Mouse (Mus musculus) stomach, postnatal 0 days (tissue): Measurements from ENCODE around the gene Rxra. TPM values are rescaled to one million over a fixed set of nuclear protein-coding genes. Genes with fewer than 3 reads are reported as not detected.

Experiments
- ATAC-seq: fragments of 200-750 bp; cut with Nextera tagmentation; 2 replicates; pipeline ENCODE4 v1.8.0; 2017; ENCODE audit not compliant: low FRiP score, low TSS enrichment
- DNase-seq: peaks from one replicate; pipeline ENCODE4 v3.0.0-alpha.2; 2016; ENCODE audit warnings: low spot score
- H3K27ac ChIP-seq: fragments of 300-500 bp; sonication (generic); replicated peaks from 2 replicates; pipeline ENCODE4 v1.5.1; 2014; ENCODE audit warnings: mild to moderate bottlenecking, control low read depth
- H3K27me3 ChIP-seq: fragments of 300-500 bp; sonication (generic); 2 replicates; pipeline ENCODE4 v1.6.1; 2014; ENCODE audit warnings: low read length; ENCODE audit not compliant: control insufficient read depth, insufficient read depth
- H3K36me3 ChIP-seq: fragments of 300-500 bp; sonication (generic); 2 replicates; pipeline ENCODE4 v1.6.1; 2014; ENCODE audit warnings: low read length, mixed read lengths; ENCODE audit not compliant: control insufficient read depth, insufficient read depth
- H3K4me1 ChIP-seq: fragments of 300-500 bp; sonication (generic); replicated peaks from 2 replicates; pipeline ENCODE4 v1.6.1; 2014; ENCODE audit warnings: antibody characterized with exemption; ENCODE audit not compliant: control insufficient read depth, insufficient read depth
- H3K4me2 ChIP-seq: fragments of 300-500 bp; sonication (generic); replicated peaks from 2 replicates; pipeline ENCODE4 v1.6.1; 2014; ENCODE audit warnings: low read depth, mild to moderate bottlenecking, control low read depth, moderate library complexity
- H3K4me3 ChIP-seq: fragments of 300-500 bp; sonication (generic); 2 replicates; pipeline ENCODE4 v1.5.1; 2014; ENCODE audit warnings: low read depth, low read length, control low read depth
- H3K9ac ChIP-seq: fragments of 300-500 bp; sonication (generic); 2 replicates; pipeline ENCODE4 v1.6.1; 2014; ENCODE audit warnings: mild to moderate bottlenecking, low read length, control low read depth, mixed read lengths
- H3K9me3 ChIP-seq: fragments of 300-500 bp; sonication (generic); 2 replicates; pipeline ENCODE4 v1.6.1; 2016; ENCODE audit warnings: low read length; ENCODE audit not compliant: control insufficient read depth
- CTCF ChIP-seq: IDR thresholded peaks from 2 replicates; pipeline ENCODE4 v1.5.1; 2016; ENCODE audit warnings: antibody characterized with exemption, low read depth, mild to moderate bottlenecking, moderate library complexity
- EP300 ChIP-seq: optimal IDR thresholded peaks from 2 replicates; pipeline ENCODE3; 2016; ENCODE audit warnings: antibody characterized with exemption
- WGBS: fragments of 180-500 bp; shearing (Covaris S2); extraction: QIAGEN DNeasy Blood & Tissue Kit; methylation state at CpG from one replicate; pipeline ENCODE4 v1.1.7; 2014; 5-methylcytosine and 5-hydroxymethylcytosine counted together
- polyA plus RNA-seq: library from polyadenylated mRNA; unstranded; fragments of >200 nt; fragmentation: Nextera tagmentation; extraction: Ambion mirVana; gene quantifications from 2 replicates; pipeline ENCODE4 v1.2.1, GENCODE M21; 2015

The Rxra gene
- polyA plus RNA-seq, 1 experiment from 2014 or later = 8.7 TPM

DNA sequence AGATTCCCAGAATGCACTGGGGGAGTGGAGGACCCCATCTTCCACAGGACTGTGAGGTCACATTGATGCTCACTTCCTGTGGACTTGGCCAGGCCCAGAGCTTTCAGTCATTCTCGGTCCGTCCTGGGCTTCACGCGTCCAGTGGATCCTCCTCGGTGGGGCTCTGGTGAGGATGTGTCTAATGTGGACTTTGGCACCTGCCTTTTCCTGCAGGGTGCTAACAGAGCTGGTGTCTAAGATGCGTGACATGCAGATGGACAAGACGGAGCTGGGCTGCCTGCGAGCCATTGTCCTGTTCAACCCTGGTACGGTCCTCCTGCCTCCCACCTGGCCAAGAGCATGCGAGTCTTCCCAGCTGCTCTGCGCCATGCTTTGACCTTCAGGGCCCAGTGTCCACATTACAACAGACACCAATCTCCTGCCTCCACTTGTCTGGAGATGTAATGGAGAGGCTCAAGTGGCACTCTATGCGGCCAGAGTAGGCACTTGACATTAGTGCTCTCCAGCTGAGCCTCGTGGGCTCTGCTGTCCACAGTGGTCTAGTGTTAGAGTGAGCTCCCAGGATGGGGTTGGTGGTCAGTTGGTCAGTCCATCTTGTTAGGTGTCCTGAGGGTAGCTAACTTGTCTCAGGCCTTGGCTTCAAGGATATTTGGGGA, 79.9 kb downstream of the Rxra start:
- no peak for ATAC-seq
- 88% methylated on average over 13 of the region's 13 CpGs for WGBS
- Histone ChIP-seq H3K4me2 (no peak overlapping the region), H3K36me3 (peaks cover 32% of the 10 kb centered on the region), H3K27ac (no peak overlapping the region), H3K27me3 (no peaks in the 10 kb centered on the region), H3K4me3 (no peak overlapping the region), H3K4me1 (peaks cover 10% of the 10 kb centered on the region; the same call in 1 of the 2 replicates), H3K9ac (no peak overlapping the region), H3K9me3 (no peaks in the 10 kb centered on the region)
- DNase-seq = no peak
- no peak for TF ChIP-seq EP300
- TF ChIP-seq CTCF = no peak

GRCm38 (mm10) chr2:27758414-27759301, 82.4 kb downstream of the Rxra start:
- H3K4me2 ChIP-seq = peak overlapping the region; percentile 18
- peaks cover 21% of the 10 kb centered on the region for H3K36me3 ChIP-seq
- peak overlapping the region; percentile 89 for H3K27ac ChIP-seq
- TF ChIP-seq EP300 = no peak
- no peaks in the 10 kb centered on the region for H3K9me3 ChIP-seq
- H3K4me3 ChIP-seq = no peak overlapping the region
- no peak overlapping the region for H3K9ac ChIP-seq
- DNase-seq = peak; percentile 86
- ATAC-seq = peak; percentile 66
- H3K27me3 ChIP-seq = no peaks in the 10 kb centered on the region
- WGBS = 25% methylated on average over 20 of the region's 20 CpGs
- H3K4me1 ChIP-seq = peaks cover 10% of the 10 kb centered on the region; the same call in 1 of the 2 replicates

GRCm38 (mm10) chr2:27759431-27759830, 83.2 kb downstream of the Rxra start:
- Histone ChIP-seq H3K4me3 (no peak overlapping the region), H3K4me2 (no peak overlapping the region), H3K27me3 (no peaks in the 10 kb centered on the region), H3K9me3 (no peaks in the 10 kb centered on the region), H3K27ac (peak overlapping the region; percentile 89), H3K4me1 (peaks cover 10% of the 10 kb centered on the region; the same call in 1 of the 2 replicates), H3K36me3 (peaks cover 17% of the 10 kb centered on the region), H3K9ac (no peak overlapping the region)
- ATAC-seq (no peak), DNase-seq (no peak)
- WGBS = 68% methylated on average over 14 of the region's 14 CpGs
- no peak for TF ChIP-seq EP300
- no peak for TF ChIP-seq CTCF

DNA sequence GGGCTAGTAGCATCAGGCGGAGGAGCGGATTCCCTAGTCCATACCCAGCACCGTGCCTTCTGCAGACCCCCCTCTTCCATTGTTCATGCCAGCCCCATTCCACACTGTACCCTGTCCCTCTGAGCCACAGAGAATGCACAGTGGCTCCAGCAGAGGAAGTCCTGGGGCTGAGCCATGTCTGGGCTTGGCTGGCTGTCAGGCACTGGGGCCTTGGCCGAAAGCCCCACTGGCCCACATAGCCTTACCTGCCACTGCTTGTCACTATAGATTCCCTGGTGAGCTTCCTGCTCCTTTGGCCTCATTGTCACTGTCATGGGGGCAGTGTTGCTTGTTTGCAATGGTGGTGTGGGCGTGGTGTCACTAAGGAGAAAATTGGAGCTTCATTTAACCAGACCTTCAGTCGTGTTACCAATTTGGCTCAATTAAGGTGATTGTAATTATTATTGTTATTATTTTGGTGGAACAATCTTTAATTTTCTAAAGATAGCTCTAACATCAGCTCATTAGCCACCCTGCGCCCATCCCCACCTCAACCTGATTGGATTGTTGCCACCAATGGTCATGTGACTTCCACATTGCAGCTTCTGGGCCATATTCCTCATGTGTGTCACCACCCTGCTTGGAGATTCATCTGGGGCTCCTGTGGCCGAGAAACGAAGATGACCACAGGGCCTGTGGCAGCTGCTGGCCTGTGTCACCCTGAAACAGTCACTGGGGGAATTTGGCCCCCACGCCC, 85.2 kb downstream of the Rxra start:
- no peak overlapping the region for H3K4me3 ChIP-seq
- no peak overlapping the region for H3K27ac ChIP-seq
- H3K27me3 ChIP-seq = no peaks in the 10 kb centered on the region
- no peak overlapping the region for H3K9ac ChIP-seq
- H3K9me3 ChIP-seq = no peaks in the 10 kb centered on the region
- no peak overlapping the region for H3K4me2 ChIP-seq
- ATAC-seq (no peak), DNase-seq (no peak)
- H3K4me1 ChIP-seq = peaks cover 10% of the 10 kb centered on the region; the same call in 1 of the 2 replicates
- TF ChIP-seq CTCF (no peak), EP300 (no peak)
- peaks cover 9% of the 10 kb centered on the region for H3K36me3 ChIP-seq
- WGBS = 87% methylated on average over 10 of the region's 10 CpGs

DNA sequence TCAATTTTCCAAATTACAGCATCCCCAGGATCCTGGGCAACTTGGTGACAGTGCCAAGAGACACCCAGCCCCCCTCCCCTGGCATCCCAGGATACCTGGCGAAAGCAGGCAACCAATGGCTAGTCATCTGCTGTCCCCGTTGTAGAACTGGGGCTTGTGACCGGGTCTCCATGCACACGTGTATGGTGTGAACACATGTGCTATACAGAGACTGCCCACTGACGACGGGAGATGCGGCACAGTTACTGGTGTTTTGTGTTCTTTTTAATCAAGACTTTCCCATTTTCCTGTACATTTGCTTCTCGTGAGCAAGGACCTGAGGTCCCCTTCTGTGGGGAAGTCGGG, 85.7 kb downstream of the Rxra start:
- ATAC-seq (no peak), DNase-seq (no peak)
- H3K9ac ChIP-seq = no peak overlapping the region
- peaks cover 6% of the 10 kb centered on the region for H3K36me3 ChIP-seq
- 82% methylated on average over 9 of the region's 9 CpGs for WGBS
- no peak overlapping the region for H3K4me2 ChIP-seq
- no peak overlapping the region for H3K27ac ChIP-seq
- TF ChIP-seq CTCF (no peak), EP300 (no peak)
- peaks cover 10% of the 10 kb centered on the region; the same call in 1 of the 2 replicates for H3K4me1 ChIP-seq
- no peaks in the 10 kb centered on the region for H3K9me3 ChIP-seq
- H3K27me3 ChIP-seq = no peaks in the 10 kb centered on the region
- H3K4me3 ChIP-seq = no peak overlapping the region
